Mouse (Mus musculus): ENCODE results near the gene Ccdc71l. TPM values are rescaled to one million over a fixed set of nuclear protein-coding genes. Genes with fewer than 3 reads are reported as not detected.

The Ccdc71l gene
- total RNA-seq (2021), result 1 to 10 TPM; 5.0 to 5.1 TPM
- long read RNA-seq, experiment 1, full-length matches to known transcripts, result 13 of 13 reads
- long read RNA-seq, experiment 1, partial matches to known transcripts, result 0 of 13 reads
- long read RNA-seq, experiment 1, other reads (novel, unspliced or antisense), result 0 of 13 reads
- long read RNA-seq, experiment 2, full-length matches to known transcripts, result 15 of 15 reads
- long read RNA-seq, experiment 2, partial matches to known transcripts, result 0 of 15 reads
- long read RNA-seq, experiment 2, other reads (novel, unspliced or antisense), result 0 of 15 reads

DNA sequence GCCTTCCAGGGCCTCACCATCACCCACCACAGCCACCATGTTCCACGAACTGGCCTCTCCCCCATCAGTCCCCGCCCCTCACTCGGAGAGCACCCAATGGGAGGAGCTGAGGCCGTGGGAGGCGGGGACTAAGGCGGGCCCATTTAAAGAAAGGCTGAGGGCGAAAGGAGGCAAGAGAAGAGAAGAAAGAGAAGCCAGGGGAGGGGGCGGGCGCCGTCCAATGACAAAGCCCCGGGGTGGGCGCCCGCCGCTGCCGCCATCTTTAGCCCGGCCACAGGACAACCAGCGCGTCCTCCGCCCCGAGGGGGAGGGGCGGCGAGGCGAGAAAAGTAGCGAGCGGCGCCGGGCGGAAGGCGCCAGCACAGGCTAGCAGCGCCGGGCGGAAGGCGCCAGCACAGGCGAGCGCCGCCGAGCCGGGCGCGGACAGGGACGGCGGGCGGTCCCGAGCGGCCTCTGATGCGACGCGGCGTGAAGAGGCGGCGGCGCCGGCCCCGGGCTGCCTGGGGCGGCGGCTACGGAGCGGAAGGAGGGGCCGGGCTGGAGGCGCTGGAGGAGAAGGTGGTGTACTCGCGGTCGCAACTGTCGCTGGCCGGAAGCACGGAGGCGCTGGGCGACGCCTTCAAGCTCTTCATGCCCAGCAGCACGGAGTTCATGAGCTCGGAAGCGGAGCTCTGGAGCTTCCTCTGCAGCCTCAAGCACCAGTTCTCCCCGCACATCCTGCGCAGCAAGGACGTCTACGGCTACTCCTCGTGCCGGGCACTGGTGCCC, at the start of gene Ccdc71l:
Gene Ccdc71l (plus strand): TSS at position 177 of the 768 bp plus-strand sequence.
- DNase-seq, result peak; percentile 75

DNA sequence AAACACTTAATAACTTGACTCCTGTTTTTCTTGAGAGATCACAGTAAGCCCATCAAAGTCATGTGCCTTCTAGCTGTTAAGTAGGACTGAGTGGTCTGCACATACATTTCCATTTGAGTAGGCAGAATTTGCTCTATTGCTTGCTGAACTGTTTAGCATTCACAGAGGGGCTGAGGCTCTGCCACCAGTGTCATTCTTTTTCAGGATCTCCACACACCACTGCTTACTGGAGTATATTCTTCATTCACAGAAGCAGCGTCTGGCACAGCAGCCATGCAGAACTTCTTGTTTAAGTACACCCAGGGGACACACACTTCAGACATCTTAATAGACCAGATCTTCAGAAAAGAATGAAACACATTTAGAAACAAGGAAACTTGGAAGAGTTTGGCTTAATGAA, 39.4 kb upstream of the Ccdc71l start:
- DNase-seq, result no peak

GRCm38 (mm10) chr12:32343487-32343886, 35.0 kb upstream of the Ccdc71l start:
- no peak for DNase-seq

DNA sequence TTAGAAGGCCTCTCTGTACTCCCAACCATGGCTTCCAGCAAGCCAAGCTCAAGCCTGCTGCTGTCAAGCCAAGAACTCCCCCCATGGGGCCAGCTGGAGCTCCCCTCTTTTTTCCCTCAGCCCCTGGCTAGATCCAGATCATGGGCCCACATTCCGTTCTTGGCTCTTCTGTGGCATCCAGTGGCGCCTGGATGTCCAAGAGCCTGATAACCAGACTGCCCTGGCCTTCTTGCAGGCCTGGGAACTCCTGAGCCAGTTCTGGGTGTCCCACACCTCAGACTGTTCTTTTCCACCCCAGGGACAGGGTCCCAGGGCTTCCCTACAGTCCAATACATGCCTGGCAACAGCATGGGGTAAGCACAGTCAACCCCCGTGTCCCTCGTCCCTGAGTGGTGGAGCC, 32.4 kb upstream of the Ccdc71l start:
- DNase-seq, result no peak

GRCm38 (mm10) chr12:32348493-32348892, 30.0 kb upstream of the Ccdc71l start:
- DNase-seq, result no peak

- DNase-seq, result no peak
Observed at GRCm38 (mm10) chr12:32351874-32352273, 26.6 kb upstream of the Ccdc71l start.

DNA sequence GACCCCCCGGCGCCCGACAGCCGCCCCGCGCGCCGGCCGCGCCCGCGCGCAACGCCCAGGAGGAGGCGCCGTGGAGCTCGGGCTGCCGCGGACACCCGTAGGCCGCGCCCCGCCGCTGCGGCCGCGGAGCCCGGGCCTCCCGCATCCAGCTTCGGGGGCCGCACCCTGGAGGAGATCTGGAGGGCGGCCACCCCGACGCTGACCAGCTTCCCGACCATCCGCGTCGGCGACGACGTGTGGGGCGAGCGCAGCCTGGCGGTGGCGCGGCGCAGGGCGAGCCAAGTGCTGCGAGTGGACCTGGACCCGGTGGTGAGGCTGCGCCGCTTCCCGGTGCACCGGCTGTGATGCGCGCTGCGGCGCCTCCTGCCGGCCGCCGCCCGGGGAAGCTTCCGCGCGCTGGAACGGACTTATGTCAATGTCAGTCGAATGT, 807 bp downstream of the Ccdc71l start:
- peak; percentile 84 for DNase-seq

DNA sequence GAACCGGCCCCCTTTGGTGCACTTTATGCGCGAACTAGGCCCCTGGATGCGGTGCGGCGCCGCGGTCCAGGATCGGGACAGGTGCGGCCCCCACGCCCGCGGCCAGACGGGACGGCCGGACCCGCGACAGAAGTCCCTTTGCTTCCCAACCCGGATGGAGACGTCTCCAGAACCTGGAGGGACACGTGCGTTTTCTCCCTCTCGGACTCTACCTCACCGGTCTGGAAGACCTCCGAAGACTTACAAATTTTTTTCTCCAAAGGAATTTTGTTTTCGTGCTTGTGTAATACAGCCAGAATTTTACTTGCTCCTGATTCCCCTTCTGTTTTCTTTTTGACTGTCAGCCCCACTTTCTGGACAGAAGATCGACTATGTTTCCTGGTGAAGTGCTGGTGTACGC, 1.2 kb downstream of the Ccdc71l start:
- no peak for DNase-seq

GRCm38 (mm10) chr12:32380457-32380856, 2.0 kb downstream of the Ccdc71l start:
- DNase-seq, result no peak

DNA sequence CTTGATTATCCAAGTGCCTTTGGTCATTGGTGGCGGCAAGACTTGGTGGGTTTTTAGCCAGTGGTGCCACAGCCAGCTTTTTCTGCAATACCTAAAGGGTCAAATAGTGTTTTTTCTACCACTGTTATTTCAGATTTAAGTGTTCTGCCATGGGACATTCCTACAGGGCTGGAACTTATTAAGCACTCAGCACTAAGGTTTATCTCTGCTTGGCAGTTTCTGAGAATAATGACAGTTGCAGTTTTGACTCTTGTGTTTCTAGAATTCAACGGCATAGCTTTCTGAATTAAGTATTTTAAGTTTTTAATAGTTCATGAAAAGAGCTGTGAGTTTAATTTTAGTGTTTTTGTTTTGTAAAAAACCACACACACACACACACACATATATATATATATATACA, 2.5 kb downstream of the Ccdc71l start:
- DNase-seq, result no peak

DNA sequence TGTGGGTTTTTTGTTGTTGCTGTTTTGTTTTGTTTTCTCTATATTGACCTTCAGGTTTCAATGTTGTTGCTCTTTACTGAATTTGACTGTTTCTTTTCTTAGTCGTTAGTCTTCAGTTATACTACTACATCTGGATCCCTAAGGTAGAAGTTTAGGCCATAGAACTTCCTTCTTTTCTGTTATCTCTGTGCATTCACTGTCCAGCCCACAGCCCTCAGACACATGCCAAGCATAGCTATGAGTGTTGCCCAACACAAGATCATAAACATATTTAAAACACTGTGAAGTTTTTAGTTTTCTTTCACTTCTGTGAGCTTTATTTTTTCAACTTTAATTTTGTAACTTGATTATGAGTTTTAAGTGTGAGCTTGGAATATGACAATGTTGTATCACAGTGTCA, 41.0 kb downstream of the Ccdc71l start:
- DNase-seq, result no peak

DNA sequence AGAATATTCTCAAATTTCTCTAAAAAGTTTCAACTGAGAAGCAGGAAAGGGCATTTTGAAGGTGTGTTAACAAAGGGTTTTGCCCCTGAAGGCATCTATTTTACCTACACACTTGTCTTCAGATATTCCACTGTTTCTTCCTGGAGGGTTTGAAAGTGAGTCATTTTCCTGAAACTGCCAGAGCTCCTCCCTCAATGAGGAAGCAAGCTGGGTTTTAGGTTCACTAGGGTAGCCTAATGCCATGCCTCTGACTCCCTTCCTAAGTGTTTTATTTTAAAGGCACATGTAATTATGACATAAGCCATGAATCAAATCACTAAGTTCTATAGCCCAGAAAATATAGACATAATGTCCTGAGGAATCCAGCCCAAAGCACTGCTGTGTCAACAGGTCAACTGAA, 49.3 kb downstream of the Ccdc71l start:
- no peak for DNase-seq

- DNase-seq, result no peak
Observed at GRCm38 (mm10) chr12:32431004-32431403, 52.5 kb downstream of the Ccdc71l start.

Other genes with a start within 250 kb of the Ccdc71l start
- gene Pik3cg, start 170.0 kb upstream of the Ccdc71l start, total RNA-seq (2021), result 1 to 10 TPM; 2.0 to 3.6 TPM

Measured in gastrocnemius, postnatal 10 days (tissue).